Mouse (Mus musculus) large intestine, adult 2 months (tissue): ENCODE data around the gene Tspyl3. TPM values are rescaled to one million over a fixed set of nuclear protein-coding genes. Genes with fewer than 3 reads are reported as not detected.

Experiments used
- DNase-seq: peaks from one replicate; pipeline ENCODE4 v3.0.0-alpha.2; 2012; ENCODE audit warnings: low read depth, low spot score
- WGBS: fragments of 180-500 bp; shearing (Covaris S2); methylation state at CpG from one replicate; pipeline ENCODE4 v1.1.7; 2018; 5-methylcytosine and 5-hydroxymethylcytosine counted together
- polyA plus RNA-seq: library from polyadenylated mRNA; depleted of rRNA; stranded (reverse); fragments of >200 nt; gene quantifications from 2 replicates; pipeline ENCODE4 v1.2.3, GENCODE M21; 2012

Gene Tspyl3
- polyA plus RNA-seq, 1 experiment = 3.2 TPM

DNA sequence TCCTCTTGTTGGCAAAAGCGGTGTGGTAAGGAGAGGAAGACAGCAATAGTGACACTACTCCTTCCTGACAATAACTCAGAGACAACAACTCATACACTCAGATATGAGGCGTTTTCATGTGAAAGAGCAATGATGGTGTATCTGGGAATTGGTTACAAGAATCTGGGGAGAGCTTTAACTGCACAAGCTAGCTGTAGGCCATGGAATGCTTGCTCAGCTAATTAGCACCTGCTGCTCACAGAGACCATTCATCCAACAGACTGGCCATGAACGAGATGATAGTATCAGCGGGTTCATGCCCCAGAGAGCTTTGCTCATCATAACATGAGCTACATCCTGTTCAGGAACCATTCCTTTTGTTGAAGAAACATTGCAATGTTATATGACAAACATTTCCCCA is 12.0 kb upstream of the Tspyl3 start:
- DNase-seq = no peak
- 43% methylated on average over 4 of the region's 4 CpGs for WGBS

DNA sequence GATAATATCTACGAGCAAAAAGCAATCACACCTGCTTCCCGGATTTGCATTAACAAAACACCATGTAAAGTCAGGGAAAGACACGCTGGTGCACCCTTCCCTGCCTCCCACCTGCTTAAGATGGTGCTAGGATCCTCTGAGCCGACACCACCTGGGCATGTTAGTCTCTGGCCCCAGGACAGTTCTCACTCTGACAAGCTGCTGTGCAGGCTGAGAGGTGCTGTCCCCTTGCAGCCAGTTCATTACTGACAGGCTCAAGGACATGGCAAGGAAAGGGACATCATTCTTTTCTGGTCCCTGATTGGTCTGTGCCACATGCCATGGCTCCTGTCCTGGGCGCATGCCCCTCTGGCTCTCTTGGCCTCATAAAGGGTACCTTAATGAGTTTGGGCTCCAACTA is 3.3 kb upstream of the Tspyl3 start:
- no peak for DNase-seq
- WGBS = 79% methylated on average over 5 of the region's 5 CpGs

DNA sequence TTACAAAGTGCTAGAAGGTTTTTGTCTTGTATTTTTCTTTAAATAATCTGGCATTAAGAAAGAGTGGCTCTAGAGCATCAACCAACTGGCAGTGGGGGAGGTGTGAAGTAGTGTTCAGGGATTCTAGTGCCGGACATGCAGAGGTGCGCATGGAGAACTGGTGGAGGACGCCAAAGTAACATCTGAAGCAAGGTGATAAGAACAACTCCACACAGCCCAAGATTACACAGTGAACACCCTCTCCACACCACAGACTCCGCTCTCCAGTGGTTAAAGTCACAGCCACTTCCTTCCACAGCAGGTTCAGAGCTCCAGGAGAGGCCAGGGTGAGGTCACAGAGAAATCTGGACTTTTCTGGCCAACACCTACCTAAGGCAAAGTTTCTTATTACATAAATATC is 2.7 kb upstream of the Tspyl3 start:
- 83% methylated on average over 4 of the region's 4 CpGs for WGBS
- no peak for DNase-seq

DNA sequence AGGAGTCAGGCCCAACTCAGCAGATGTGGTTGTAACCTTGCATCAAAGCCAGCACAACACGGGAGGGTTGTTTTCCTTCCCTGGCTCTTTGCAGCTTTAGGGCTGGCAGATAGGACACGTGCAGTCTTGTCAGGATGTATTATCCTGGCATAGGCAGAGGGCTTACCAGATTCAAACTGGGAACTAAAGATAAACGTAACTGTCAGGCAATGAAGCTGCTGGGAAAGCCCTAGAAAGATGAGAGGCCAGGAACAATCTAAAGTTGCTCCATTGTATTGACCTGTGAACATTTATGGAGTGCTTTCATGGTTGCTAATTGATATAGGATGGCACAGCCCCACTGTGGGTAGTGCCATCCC is 333 bp upstream of the Tspyl3 start:
- WGBS = 14% methylated on average over 3 of the region's 3 CpGs
- DNase-seq = no peak

DNA sequence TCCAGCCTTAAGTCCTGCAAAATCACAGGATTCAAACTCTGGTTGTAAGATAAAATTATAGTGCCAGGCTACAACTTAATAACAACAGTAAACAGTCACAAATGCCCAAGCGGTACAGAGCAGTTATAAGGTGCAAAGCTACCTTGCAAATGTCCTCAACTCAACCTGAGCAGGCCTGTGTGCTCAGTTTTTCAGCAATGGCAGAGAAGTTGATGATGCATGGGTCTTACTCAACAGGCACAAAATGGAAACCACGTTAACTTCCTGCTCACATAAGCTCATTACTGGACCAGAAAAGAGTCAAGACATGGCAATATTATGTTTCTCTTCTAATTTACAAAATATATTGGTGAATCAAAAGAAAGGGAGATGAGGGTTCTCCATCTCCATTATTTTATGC is 2.7 kb downstream of the Tspyl3 start:
- DNase-seq = no peak
- 89% methylated on average over 2 of the region's 2 CpGs for WGBS

DNA sequence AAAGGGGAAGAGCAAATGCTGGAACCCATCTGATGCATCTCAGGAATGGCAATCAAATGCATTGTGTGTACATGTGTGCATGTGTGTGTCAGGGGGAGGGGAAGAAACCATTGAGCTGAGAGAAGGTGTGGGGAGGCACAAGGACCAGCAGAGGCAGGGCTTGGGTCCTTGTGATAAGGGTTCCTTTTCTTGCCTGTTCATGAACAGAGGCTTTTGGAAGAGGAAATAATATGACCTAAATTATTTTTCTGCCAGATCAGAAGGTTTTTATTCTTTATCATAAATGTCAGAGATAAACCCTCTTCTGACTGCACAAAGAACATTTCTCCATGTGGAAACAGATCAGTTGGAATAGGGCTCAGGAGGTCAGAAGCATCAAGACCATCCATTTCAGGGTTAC is 3.1 kb downstream of the Tspyl3 start:
- DNase-seq = no peak

DNA sequence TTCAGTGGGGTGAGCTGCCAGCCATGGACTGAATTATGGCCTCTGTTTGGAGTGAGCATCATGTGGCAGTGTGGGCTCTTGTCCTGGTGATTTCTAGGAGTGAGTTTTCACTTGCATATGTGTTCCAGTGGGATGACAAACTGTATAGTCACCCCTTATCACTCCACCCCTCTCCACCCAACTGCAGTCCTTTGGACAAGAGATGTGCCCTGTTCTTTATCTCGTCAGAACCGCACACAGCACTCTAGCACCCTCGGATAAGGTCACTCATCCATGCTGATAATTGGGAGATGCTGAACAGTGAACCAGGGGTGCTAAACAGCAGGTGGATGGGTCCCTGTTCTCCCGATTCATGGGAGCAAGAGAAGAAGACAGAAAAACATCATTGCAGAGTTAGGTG is 3.6 kb downstream of the Tspyl3 start:
- WGBS = 91% methylated on average over 4 of the region's 4 CpGs
- DNase-seq = no peak

DNA sequence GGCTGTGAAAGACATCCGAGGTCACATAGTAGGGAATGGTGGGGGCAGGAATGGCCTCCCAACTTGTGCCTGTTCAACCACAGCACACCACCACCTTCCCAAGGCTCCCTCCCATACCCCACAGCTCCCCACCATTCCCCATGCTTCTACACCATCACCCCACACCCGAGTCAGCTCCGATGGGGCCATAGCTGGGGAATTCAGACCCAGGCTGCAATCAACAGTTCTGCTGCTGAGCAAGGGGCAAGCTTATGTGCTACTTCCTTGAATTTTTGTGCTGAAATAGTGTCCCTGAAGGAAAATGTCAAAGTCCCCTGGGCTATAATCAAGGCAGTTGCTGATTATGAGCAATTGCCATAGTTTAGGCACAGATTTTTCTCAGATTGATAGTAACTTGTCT is 6.7 kb downstream of the Tspyl3 start:
- no peak for DNase-seq
- WGBS = 55% methylated on average over 3 of the region's 3 CpGs

DNA sequence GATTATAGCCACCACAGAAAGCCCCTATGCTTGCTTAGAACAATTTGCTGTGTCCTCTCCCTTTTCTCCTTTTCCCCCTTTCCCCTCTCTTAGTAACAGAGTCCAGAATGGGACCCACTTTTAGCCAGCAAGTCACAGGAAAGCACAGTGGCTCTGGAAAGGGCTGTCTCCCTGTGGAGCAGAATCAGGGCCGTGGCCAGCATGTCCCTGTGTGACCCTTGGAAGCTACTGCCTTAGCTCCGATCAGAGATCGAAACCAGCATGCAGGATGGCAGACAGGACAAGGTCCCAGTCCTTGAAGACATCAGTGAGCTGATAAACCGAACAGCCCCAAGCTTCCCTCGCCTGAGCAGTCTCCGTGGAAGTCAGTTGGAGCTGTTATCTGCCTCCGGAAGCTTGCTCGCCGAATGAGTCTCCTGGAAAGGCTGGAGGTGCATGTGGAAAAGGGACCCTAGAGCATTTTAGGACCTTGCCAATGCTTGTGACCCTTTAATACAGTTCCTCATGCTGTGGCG is 7.4 kb downstream of the Tspyl3 start:
- WGBS = 83% methylated on average over 10 of the region's 10 CpGs
- no peak for DNase-seq

DNA sequence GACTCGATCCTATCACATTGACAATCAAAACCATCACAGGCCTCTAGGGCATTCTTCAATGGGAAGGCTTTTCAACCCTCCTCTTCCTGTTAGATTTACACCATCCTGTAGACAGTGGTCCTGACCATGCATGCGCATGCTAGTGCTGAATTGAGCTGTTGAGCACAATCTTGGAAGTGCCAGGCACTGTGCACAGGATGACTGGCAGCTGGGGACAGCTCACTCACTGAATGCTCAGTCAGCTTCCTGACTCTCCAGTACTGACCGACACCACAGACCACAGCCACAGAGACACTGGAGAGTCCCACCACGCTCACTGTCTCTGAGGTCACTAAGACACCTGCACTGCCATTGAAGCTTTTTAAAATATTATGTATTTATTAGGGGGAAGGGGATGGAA is 9.8 kb downstream of the Tspyl3 start:
- DNase-seq = no peak
- 78% methylated on average over 4 of the region's 4 CpGs for WGBS

DNA sequence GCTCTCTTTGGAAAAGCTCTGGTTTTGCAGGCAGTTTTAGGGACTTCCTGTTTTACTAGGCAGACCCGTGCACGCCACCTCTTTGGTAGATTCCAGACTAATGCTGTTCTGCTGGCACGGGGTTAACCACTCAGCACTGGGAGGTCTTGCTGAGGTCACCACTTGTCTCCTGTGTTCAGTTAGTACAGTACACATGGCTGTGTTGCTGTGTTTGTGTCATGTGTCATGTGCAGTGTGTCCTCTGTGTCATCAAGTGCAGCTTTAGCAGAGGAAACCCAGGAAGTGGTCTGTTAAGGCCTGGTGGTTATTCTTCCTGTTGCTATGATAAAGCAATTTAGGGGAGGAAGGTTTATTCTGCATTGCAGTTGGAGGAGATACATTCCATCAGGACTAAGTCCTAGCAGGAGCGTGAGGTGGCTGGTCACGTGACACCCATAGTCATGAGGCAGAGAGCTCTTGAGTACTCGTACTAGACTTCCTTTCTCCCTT is 10.4 kb downstream of the Tspyl3 start:
- WGBS = 65% methylated on average over 6 of the region's 6 CpGs
- no peak for DNase-seq

DNA sequence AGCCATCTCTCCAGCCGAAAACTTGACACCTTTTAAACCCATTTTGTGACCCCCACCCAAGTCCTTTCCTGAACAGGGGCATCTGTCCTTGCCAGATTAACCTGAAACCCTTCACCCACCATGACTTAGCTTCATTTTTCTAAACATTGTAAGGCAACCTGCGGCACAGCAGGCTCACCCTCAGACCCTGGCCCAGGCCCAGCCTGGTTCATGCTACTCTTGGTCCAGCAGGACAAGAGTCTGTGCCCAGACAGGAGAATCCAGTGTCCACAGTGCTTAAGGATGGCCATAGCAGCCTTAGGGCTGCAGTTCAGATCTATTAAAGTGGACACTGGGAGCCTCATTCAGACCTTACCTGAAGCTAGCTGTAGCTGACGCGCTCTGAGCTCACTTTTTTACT is 11.9 kb downstream of the Tspyl3 start:
- 92% methylated on average over 4 of the region's 4 CpGs for WGBS
- no peak for DNase-seq

DNA sequence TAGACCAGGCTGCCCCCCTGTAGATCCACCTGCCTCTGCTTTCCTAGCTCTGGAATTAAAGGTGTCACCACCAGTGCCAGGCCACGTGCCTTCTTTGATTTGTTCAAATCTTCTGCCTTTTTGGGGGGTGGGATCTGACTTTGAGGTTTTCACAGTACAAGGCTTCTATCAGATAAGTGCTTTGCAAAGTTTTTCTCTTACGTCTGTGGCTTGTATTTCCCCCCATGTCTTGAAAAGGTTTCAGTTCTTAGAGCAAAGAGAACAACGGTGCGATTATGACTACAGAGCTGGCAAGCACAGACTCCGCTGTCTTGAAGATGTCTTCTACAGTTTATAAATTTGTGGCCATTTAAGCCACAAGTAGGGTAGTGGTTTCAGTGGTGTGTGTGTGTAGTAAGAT is 13.8 kb downstream of the Tspyl3 start:
- 92% methylated on average over 5 of the region's 5 CpGs for WGBS
- no peak for DNase-seq

DNA sequence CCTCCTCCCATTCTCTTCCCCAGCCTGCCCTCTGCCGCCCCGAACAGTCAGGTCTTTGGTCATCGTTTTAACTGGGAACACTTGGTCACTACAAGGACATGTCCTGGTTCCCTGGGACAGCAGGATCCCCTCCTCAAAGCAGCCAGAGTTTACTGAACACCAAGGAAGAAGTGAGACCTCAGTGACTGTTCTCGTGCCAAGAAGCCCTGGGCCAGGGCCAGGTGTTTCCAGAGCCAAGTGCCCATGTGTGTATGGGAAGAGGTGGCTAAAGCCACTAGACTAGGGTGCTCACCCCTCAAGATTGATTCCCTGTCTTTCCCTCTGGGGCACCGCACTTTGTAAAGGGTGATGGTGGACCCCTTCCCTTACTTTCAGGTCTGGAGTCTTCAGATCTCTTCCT is 16.0 kb downstream of the Tspyl3 start:
- 68% methylated on average over 5 of the region's 5 CpGs for WGBS
- no peak for DNase-seq

DNA sequence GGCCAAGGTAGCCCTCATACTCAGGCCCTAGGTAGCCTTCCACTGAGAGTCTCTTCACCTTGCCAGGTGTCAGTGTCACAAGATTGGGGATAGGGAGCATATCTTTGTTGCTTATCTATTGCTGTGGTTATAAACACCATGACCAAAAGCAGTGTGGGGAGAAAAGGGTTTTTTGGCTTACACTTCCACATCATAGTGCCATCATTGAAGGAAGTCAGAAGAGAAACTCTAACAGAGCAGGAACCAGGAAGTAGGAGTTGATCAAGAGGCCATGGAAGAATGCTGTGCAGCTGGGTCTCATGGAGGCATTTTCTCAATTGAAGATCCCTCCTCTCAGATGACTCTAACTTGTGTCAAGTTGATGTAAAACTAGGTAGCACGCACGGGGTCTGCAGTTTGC is 17.1 kb downstream of the Tspyl3 start:
- WGBS = 100% methylated on average over 2 of the region's 2 CpGs
- DNase-seq = no peak

DNA sequence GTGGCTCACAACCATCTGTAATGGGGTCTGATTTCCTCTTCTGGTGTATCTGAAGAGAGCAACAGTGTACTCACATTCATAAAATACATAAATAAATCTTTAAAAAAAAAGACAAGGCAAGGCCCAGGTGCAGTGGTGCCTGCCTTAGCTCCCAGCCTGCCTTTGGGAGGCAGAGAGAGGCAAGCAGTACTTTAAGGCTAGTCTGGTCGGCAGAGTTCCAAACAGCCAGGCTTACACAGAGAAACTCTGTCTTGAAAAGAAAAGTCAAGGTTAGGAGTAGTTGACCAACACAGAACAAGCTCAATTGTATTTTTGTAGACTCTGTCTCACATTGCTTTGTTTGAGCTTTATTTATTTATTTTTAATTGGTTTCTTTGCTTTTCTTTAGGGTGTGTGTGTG is 22.5 kb downstream of the Tspyl3 start:
- WGBS = 82% methylated on average over 1 of the region's 1 CpGs
- DNase-seq = no peak

DNA sequence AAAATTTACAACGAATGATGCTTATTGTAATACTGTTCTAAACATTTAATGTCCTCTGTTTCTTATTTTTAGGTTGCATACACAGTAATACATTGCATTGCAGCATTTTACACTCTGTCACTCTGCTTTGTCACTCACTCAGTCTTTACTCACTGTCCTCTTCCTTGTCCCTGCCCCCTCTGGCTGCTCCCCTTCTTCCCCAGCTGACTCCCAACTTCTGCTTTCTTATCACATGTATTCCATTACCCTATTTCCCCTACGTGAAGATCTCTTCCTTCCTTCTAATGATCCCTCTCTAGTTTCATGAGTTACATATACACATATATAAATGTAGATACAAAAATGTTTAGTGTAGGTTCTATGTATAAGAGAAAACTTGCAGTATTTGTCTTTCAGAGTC is 26.1 kb downstream of the Tspyl3 start:
- 79% methylated on average over 2 of the region's 2 CpGs for WGBS
- no peak for DNase-seq

DNA sequence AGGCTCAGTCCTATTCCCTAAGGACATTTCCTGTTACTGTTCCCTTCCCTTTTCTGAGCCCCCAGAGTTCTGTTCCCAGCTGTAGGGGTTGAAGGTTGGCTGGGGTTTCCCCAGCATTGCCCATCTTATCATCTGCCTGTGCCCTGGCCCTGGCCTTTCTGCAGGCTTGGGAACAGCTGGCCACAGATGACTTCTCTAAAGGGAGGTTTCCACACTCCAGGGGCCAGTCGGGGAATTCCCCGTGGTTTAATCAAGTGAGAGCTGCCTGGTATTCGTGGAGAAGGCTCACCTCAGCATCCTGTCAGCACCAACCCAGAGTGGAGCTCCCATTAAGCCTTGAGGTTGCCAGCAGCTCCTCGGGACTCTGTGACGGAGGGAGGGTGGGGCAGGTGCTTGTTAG is 26.8 kb downstream of the Tspyl3 start:
- WGBS = 50% methylated on average over 5 of the region's 5 CpGs

DNA sequence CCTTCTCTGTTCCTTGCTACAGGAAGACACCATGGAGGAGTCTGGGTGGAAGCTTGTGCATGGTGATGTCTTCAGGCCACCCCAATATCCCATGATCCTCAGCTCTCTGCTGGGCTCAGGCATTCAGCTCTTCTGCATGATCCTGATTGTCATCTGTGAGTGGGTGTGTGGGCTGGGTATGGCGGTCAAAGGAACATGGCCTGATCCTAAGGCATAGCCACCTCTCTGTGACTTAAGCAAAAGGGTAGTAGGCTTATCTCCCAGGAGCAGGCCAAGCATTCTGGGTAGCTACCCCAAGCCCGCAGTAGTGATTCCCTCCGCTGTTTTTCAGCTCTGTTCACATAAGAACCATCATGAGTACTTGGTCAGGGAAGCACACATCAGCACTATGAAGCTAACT is 31.0 kb downstream of the Tspyl3 start:
- no peak for DNase-seq
- 98% methylated on average over 3 of the region's 3 CpGs for WGBS

More for the DNA sequence above, 26.8 kb downstream of the Tspyl3 start:
- no peak for DNase-seq

DNA sequence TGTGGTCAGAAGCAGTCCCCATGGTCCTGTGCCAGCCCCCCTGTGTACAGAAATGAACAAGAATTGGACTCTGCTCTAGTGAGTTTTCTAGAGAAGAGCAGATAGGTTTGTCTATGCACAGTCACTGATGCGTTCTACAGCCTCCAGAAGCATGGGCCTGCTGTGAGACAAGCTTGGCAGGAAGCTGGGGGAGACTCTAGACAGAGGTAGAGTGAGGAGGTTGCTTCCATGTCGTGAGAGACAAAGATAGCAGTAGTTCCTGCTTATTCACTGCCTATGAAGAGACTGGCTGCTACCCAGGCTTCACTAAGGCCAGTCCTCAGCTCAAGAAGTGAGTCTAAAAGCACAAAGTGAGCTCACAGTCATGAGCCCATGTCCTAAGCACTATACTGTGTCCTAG is 34.0 kb downstream of the Tspyl3 start:
- WGBS = 77% methylated on average over 2 of the region's 2 CpGs

DNA sequence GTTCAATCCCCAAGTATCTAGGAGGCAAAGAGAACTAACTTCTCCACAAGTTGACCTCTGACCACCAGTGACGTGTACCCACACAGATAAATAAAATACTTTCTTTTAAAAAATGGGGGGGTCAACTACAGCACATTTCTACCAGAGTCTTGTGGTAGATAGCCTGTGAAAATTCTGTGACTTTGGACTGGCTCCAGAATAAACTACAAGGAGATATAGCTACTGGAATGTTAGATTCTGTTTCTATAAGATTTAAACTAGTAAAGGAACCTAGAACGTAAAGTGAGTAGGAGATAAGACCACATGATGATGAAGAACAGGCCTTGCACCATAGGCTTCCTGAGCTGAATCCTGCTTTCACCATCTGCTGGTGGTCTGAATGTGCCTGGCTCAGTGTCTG is 37.4 kb downstream of the Tspyl3 start:
- WGBS = 87% methylated on average over 2 of the region's 2 CpGs

More for the DNA sequence above, 34.0 kb downstream of the Tspyl3 start:
- no peak for DNase-seq

DNA sequence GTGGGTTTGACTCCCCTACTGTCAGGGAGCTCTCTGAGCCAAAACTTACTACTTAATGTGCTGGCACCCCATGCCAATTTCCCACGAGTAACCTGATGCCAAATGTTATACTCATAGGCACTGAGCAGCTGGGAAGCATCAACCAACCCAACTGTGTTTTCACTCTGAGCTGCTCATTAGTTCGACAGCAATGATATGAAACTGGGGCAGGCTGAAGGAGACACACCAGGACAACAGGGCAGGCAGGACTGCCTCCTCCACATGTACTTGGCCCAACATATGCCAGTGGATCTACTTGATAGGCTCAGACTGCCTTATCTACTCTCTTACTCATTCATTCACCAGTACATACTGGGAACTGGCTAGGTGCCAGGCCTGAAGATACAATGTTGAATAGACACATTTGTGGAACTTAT is 39.1 kb downstream of the Tspyl3 start:
- no peak for DNase-seq
- WGBS = 35% methylated on average over 2 of the region's 2 CpGs

More for the DNA sequence above, 37.4 kb downstream of the Tspyl3 start:
- DNase-seq = no peak
